Mouse (Mus musculus): ENCODE results near the gene Gm8369.
"Not testable (repeated sequence)": the region's sequence is repeated elsewhere in the genome, so short reads cannot be mapped to it uniquely, and the experiment has no call there.

Gm8369 gene

DNA sequence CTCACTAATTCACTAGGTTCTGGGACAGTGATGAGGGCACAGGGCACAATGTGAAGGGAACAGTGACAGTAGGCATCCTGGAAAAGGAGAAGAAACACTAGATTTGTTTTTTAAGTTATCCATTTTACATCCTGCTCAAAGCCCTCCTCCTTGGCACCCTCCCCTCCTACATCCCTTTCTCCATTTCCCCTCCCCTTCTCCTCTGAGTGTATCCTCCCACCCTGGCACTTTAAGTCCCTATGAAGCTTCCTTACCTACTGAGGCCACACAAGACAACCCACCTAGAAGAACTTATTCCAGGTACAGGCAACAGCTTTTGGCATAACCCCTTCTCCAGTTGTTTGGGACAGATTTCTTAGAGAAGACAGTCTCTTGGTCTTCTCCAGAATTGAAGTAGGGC lies 30.5 kb downstream of the Gm8369 start, which contains the start of gene Ms4a6b:
Gene Ms4a6b, plus strand, starts transcription at position 267 of the 400 bp plus-strand sequence.
- DNase-seq (ENCODE audit: low spot score in 2 of 2) = no peak

DNA sequence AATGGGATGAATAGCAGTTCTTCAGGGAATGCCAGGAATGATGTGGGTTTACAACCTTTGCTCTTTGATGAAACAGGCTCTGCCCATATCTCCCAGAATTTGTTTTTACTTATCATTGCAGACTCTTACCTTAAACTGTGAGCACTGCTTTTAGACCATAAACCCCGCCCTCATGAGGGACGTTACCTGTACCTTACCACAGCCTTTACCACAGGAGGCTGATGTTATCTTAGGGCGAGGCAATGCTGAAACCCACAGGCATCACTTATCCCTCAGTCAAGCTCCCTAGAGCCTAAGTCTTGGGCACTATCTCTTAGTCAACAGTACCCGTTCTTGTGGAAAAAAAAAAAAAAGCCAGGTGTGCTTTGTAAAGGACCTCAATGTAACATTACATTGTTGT lies 31.1 kb downstream of the Gm8369 start:
- DNase-seq (ENCODE audit: low spot score in 2 of 2) = no peak

DNA sequence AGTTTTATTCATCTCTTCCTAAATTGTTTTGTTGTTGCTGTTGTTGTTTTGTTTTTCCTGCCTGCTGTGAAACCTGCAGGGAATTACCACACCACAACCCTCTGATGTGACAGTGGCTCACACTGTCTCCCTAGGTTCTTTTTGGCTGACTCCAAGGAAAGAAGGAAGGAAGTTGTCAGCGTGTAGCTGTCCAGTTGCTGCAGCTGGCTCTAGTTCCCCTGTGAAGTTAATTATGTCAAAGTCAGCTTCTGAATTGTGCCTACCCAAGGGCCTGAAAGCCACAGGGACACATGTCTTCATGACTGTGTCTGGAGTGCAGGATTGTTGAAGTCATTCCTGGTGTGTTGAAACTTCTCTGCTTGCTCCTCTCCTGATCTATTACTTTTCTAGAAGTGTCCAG lies 31.6 kb downstream of the Gm8369 start:
- not testable (repeated sequence) for DNase-seq (ENCODE audit: low spot score in 2 of 2)

DNA sequence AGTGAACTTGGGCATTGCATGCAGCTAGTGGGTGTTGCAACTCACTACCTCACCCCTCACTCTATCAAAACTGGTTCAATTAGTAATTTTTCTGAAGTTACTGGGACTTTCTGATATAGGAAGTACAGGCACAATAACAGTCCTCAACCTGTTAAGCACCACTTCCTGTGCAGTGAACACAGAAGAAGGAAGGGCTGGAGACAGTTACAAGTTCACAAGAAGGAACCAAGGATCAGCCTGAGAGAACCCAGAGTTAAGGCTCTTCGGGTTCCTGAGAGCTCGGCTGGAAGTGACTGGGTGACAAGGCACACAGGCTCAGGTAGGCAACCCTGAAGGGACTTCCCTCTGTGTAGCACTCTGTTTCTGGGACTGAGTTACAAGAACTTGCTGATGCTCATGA lies 32.6 kb downstream of the Gm8369 start:
- DNase-seq (ENCODE audit: low spot score in 2 of 2) = not testable (repeated sequence)

DNA sequence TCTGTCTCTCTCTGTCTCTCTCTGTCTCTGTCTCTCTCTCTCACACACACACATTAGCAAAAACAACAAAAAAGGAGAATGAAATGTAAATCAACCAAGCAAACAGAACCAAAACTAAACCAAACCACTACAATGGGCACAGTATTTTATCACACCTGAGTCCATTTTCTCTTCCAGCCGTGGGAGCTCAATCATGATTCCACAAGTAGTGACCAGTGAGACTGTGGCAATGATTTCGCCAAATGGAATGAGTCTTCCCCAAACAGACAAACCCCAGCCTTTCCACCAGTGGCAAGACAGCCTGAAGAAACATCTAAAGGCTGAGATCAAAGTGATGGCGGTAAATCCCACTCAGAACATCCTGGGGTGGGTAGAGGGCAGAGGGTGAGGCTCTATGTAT lies 34.4 kb downstream of the Gm8369 start:
- no peak for DNase-seq (ENCODE audit: low spot score in 2 of 2)

DNA sequence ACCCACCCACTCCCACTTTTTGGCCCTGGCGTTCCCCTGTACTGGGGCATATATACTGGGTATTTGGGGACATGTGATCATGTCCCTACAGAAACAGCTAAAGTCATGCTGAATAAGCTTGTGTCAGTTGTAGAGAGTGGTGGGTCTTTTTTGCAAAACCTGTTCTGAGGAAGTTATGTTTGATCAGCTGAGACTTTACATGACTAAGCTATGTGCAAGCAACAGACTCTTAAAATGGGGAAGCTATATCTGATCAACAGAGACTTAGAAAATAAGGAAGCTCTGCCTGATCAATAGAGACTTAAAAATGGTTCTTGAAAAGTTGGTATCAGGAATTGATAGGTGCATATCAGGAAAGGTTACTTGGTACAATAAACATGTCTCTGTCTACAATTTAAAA lies 47.7 kb downstream of the Gm8369 start:
- DNase-seq (ENCODE audit: low spot score in 2 of 2) = no peak

DNA sequence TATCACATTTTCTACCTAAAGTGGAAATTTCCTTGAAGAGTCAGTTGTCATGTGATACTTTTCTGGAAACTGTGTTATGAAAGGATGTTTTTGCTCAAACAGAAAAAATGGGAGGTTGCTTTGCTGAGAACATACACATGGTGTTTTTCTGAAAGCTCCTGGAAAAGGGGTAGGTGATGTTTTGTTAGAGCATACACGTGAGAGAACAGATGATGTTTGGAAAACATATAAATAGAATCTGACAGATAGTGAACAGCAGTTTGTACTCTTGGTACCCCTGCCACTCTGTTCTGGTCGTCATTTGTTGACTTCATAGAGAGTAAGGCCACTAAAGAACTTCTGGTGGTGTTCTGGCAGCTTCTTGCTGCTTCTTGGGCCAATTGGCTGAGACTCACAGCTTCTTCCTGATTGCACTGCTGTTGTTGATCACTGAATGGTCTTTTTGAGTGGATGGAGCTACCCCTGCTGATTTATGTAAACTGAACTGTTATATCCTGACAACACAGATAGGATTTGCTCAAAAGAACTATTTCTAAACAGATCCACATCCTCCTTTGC lies 48.2 kb downstream of the Gm8369 start:
- DNase-seq (ENCODE audit: low spot score in 2 of 2) = no peak

DNA sequence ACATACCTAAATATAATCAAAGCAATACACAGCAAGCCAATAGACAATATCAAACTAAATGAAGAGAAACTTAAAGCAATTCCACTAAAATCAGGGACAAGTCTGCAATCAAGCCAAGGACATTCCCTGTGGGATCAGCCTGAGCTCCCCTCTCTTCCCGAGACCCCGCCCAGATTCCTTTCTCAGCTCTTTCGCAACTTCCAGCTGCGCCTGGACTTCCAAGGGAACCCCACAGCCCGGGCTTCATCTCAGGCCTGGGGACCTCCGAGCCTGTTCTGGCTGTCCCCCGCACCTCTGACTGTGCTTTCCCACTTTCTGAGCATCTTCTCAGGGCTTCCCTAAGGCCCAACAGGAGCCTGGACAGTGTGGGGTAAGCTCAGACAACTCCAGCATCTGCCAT lies 50.9 kb downstream of the Gm8369 start, which contains the start of gene Ms4a4d:
Gene Ms4a4d, plus strand, starts transcription at position 209 of the 400 bp plus-strand sequence.
- no peak for DNase-seq (ENCODE audit: low spot score in 2 of 2)

DNA sequence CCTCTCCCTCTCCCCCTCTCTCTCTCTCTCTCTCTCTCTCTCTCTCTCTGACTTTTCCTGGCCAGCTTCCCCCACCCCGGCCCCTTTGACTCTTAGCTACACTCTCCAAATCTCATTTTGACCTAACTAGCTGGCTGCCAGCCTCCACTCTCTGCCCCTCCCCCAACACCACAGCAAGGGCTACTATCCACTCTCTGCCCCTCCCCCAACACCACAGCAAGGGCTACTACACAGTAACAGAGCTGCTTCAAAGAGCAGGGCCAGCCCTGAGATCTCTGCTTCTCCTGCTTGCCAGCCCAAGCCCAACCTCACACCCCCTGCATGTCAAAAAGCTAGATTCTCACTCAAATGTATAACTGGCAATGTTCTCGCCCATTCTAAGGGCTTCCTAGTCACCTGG lies 51.6 kb downstream of the Gm8369 start:
- no peak for DNase-seq (ENCODE audit: low spot score in 2 of 2)

DNA sequence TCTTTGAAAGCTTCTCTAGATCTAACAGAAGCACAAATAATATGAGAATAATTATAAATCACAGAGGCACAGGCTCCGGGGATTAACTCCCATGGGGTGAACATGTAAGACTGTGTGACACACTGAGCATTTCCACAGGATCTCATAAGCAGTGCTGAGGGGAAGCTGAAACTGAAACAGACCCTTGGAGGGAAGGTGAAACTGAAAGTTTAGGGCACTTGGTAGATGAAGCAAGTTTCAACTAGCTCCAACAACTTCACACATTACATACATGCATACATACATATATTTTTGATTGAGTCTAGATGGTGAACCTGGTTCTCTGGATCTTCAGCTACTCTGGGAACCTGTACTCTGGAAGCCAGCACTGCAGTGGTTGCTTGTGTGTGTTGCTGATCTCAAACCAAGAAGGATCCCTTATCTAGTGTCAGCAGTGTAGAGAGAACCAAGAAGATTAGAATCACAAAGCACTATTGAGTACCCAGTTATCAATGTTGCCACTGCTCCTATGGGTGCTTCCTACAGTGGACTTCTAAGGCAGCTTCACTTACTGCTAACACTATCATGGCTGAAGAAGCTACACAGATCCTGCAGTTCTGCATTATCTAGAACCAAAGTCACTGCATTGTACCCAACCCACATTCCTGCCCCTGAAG lies 54.6 kb downstream of the Gm8369 start:
- not testable (repeated sequence) for DNase-seq (ENCODE audit: low spot score in 2 of 2)

DNA sequence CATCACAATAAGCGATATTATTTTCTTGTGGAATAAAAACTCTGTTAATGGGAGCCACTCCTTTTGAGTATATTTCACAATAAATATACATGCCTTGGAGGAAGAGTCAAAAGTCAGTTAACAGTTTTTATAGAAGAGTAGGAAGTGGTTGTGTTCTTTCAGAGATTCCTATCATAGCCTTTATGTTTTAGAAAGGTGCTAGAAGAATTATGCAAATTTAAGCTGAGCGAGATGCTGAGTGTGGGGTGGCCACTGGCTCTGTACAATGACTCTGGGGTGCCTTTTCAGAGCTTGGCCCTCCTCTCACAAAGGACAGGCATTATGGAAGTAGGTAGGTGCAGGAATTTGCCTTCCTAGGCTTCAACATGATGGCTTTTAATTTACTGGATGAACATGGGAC lies 58.6 kb downstream of the Gm8369 start:
- not testable (repeated sequence) for DNase-seq (ENCODE audit: low spot score in 2 of 2)

DNA sequence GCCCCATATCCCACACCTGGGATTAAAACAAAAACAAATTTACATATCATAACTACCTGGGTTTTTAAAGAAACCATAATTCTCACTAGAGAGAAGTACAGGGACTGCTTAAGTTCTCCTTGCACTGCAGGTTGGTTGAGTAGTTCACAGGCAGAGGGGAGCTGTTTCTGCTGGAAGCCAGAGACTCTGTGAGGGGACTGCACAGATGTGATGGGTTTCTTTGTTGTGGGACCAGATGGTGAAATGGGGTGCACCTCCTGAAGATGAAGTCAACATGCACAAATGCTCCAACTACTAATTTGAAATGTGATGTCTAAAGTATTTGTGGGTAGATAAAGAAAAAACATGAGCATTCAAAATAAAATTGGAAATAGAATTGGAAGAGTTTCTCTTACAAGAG lies 62.2 kb downstream of the Gm8369 start:
- DNase-seq (ENCODE audit: low spot score in 2 of 2) = no peak

DNA sequence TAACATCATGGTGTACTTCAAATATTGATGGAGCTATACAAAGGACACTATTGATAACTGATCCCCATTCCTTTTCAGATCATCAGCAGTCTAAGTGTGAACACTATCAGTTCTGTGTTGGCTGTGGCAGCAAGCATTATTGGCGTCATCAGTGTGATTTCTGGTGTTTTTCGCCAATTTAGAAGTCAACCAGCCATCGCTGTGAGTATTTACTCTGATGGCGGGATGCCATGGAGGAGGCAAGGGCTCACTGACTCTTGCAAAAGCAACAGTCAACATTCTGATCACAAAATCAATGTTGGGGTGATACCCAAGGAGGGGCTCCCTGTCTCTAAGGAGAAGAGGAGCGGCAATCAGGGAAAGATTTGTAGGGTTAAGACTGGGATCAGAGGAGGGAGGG lies 69.0 kb downstream of the Gm8369 start:
- DNase-seq (ENCODE audit: low spot score in 2 of 2) = no peak

DNA sequence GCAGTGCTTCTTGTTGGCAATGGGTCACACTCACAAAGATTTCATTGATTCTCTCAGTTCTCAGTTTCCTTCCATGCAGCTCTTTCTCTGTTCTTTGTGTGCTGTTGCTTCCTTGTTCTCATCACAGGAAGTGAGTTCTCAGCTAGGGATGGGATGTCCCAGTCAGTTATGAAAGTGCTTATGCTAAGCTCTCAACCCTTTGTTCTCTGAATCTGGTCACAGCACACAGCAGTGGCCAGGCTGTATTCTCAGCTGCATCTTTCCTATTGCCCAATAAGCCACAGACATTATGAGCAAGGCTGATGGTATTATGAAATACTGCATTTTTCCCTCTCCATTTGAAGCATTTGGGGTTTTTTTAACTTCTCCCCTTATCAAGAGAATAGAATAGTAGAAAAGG lies 73.8 kb downstream of the Gm8369 start:
- not testable (repeated sequence) for DNase-seq (ENCODE audit: low spot score in 2 of 2)

Measured in spleen, postnatal 14 days (tissue).